Mouse (Mus musculus): Measurements from ENCODE around the gene Wdr92. TPM values are rescaled to one million over a fixed set of nuclear protein-coding genes. Genes with fewer than 3 reads are reported as not detected.

Gene Wdr92
- polyA plus RNA-seq, 1 experiment from 2014 or later: 22.1 TPM

GRCm38 (mm10) chr11:17176638-17177037 is 5.3 kb upstream of the Wdr92 start:
- Histone ChIP-seq H3K4me1 (no peaks in the 10 kb centered on the region), H3K4me2 (no peak overlapping the region), H3K36me3 (peaks cover 5% of the 10 kb centered on the region; the same call in 1 of the 2 replicates), H3K9ac (no peak overlapping the region), H3K4me3 (no peak overlapping the region), H3K27ac (no peak overlapping the region), H3K27me3 (no peaks in the 10 kb centered on the region), H3K9me3 (no peaks in the 10 kb centered on the region)
- 89% methylated on average over 1 of the region's 1 CpGs for WGBS
- ATAC-seq (ENCODE audit: insufficient number of reproducible peaks, low FRiP score, low TSS enrichment, low read depth): no peak

- no peaks in the 10 kb centered on the region for H3K9me3 ChIP-seq
- H3K4me2 ChIP-seq: no peak overlapping the region
- WGBS: 87% methylated on average over 3 of the region's 3 CpGs
- no peak for ATAC-seq (ENCODE audit: insufficient number of reproducible peaks, low FRiP score, low TSS enrichment, low read depth)
- H3K4me1 ChIP-seq: no peaks in the 10 kb centered on the region
- peaks cover 6% of the 10 kb centered on the region for H3K36me3 ChIP-seq
- no peak overlapping the region for H3K4me3 ChIP-seq
- H3K27ac ChIP-seq: no peak overlapping the region
- no peak overlapping the region for H3K9ac ChIP-seq
- H3K27me3 ChIP-seq: no peaks in the 10 kb centered on the region
Measured at GRCm38 (mm10) chr11:17180753-17181152, 1.2 kb upstream of the Wdr92 start.

GRCm38 (mm10) chr11:17183165-17183564 is 1.3 kb downstream of the Wdr92 start:
- no peaks in the 10 kb centered on the region for H3K9me3 ChIP-seq
- WGBS: 87% methylated on average over 2 of the region's 2 CpGs
- H3K27ac ChIP-seq: no peak overlapping the region

GRCm38 (mm10) chr11:17187649-17188048 is 5.7 kb downstream of the Wdr92 start:
- H3K9me3 ChIP-seq: no peaks in the 10 kb centered on the region
- no peaks in the 10 kb centered on the region for H3K27me3 ChIP-seq
- H3K9ac ChIP-seq: no peak overlapping the region
- no peaks in the 10 kb centered on the region for H3K4me1 ChIP-seq
- no peak overlapping the region for H3K27ac ChIP-seq
- peaks cover 5% of the 10 kb centered on the region for H3K36me3 ChIP-seq
- H3K4me2 ChIP-seq: no peak overlapping the region
- no peak for ATAC-seq (ENCODE audit: insufficient number of reproducible peaks, low FRiP score, low TSS enrichment, low read depth)
- no peak overlapping the region for H3K4me3 ChIP-seq
- 76% methylated on average over 3 of the region's 3 CpGs for whole genome bisulfite sequencing

More at GRCm38 (mm10) chr11:17183165-17183564, 1.3 kb downstream of the Wdr92 start:
- no peaks in the 10 kb centered on the region for H3K4me1 ChIP-seq
- H3K4me2 ChIP-seq: no peak overlapping the region
- H3K4me3 ChIP-seq: no peak overlapping the region
- H3K36me3 ChIP-seq: peaks cover 6% of the 10 kb centered on the region
- no peak for ATAC-seq (ENCODE audit: insufficient number of reproducible peaks, low FRiP score, low TSS enrichment, low read depth)
- H3K27me3 ChIP-seq: no peaks in the 10 kb centered on the region
- no peak overlapping the region for H3K9ac ChIP-seq

DNA sequence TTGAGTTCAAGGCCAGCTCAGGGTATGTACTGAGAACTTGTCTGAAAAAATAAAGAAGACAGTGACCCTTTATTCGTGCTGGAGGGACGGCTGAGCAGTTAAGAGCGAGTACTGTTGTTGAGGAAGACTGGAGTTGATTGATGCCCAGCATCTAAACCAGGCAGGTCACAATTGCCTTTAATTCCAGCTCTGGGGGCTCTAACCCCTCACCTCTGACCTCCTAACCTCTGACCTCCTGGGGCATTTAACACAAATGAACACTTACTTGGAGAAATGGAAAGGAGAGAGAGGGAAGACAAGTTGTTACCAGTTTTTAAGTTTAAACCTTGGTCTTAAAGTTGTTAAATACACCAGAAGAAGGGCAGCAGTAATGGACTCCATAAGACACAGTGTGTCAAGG is 6.9 kb downstream of the Wdr92 start:
- Histone ChIP-seq H3K9me3 (no peaks in the 10 kb centered on the region), H3K4me2 (no peak overlapping the region), H3K9ac (no peak overlapping the region), H3K36me3 (peaks cover 2% of the 10 kb centered on the region; the same call in 1 of the 2 replicates), H3K4me1 (no peaks in the 10 kb centered on the region), H3K27me3 (no peaks in the 10 kb centered on the region), H3K4me3 (no peak overlapping the region), H3K27ac (no peak overlapping the region)
- ATAC-seq (ENCODE audit: insufficient number of reproducible peaks, low FRiP score, low TSS enrichment, low read depth): no peak
- WGBS: 61% methylated on average over 3 of the region's 3 CpGs

GRCm38 (mm10) chr11:17192151-17192844 is 10.4 kb downstream of the Wdr92 start:
- Histone ChIP-seq H3K36me3 (peaks cover 34% of the 10 kb centered on the region), H3K4me2 (no peak overlapping the region), H3K4me1 (no peaks in the 10 kb centered on the region), H3K27ac (no peak overlapping the region), H3K9me3 (no peaks in the 10 kb centered on the region), H3K9ac (no peak overlapping the region), H3K27me3 (no peaks in the 10 kb centered on the region), H3K4me3 (no peak overlapping the region)
- 84% methylated on average over 9 of the region's 9 CpGs for WGBS
- ATAC-seq (ENCODE audit: insufficient number of reproducible peaks, low FRiP score, low TSS enrichment, low read depth): no peak

- ATAC-seq (ENCODE audit: insufficient number of reproducible peaks, low FRiP score, low TSS enrichment, low read depth): no peak
- no peaks in the 10 kb centered on the region for H3K27me3 ChIP-seq
- H3K36me3 ChIP-seq: peaks cover 67% of the 10 kb centered on the region
- no peak overlapping the region for H3K9ac ChIP-seq
- 88% methylated on average over 5 of the region's 5 CpGs for WGBS
- no peak overlapping the region for H3K27ac ChIP-seq
- H3K4me3 ChIP-seq: no peak overlapping the region
- H3K9me3 ChIP-seq: no peaks in the 10 kb centered on the region
- no peaks in the 10 kb centered on the region for H3K4me1 ChIP-seq
- H3K4me2 ChIP-seq: no peak overlapping the region
Measured at GRCm38 (mm10) chr11:17199170-17199569, 17.3 kb downstream of the Wdr92 start.

GRCm38 (mm10) chr11:17199840-17200501 is 18.1 kb downstream of the Wdr92 start:
- H3K4me1 ChIP-seq: no peaks in the 10 kb centered on the region
- H3K27me3 ChIP-seq: no peaks in the 10 kb centered on the region
- H3K4me2 ChIP-seq: no peak overlapping the region
- H3K9me3 ChIP-seq: no peaks in the 10 kb centered on the region
- WGBS: 94% methylated on average over 3 of the region's 3 CpGs
- no peak for ATAC-seq (ENCODE audit: insufficient number of reproducible peaks, low FRiP score, low TSS enrichment, low read depth)
- H3K4me3 ChIP-seq: no peak overlapping the region
- peaks cover 62% of the 10 kb centered on the region for H3K36me3 ChIP-seq
- no peak overlapping the region for H3K27ac ChIP-seq
- no peak overlapping the region for H3K9ac ChIP-seq

- no peaks in the 10 kb centered on the region for H3K27me3 ChIP-seq
- no peak overlapping the region for H3K4me3 ChIP-seq
- no peak overlapping the region for H3K27ac ChIP-seq
- no peak overlapping the region for H3K9ac ChIP-seq
- peaks cover 53% of the 10 kb centered on the region for H3K36me3 ChIP-seq
- H3K4me1 ChIP-seq: no peaks in the 10 kb centered on the region
- ATAC-seq (ENCODE audit: insufficient number of reproducible peaks, low FRiP score, low TSS enrichment, low read depth): no peak
- no peaks in the 10 kb centered on the region for H3K9me3 ChIP-seq
- no peak overlapping the region for H3K4me2 ChIP-seq
- WGBS: 85% methylated on average over 4 of the region's 4 CpGs
Measured at GRCm38 (mm10) chr11:17200936-17201335, 19.0 kb downstream of the Wdr92 start.

DNA sequence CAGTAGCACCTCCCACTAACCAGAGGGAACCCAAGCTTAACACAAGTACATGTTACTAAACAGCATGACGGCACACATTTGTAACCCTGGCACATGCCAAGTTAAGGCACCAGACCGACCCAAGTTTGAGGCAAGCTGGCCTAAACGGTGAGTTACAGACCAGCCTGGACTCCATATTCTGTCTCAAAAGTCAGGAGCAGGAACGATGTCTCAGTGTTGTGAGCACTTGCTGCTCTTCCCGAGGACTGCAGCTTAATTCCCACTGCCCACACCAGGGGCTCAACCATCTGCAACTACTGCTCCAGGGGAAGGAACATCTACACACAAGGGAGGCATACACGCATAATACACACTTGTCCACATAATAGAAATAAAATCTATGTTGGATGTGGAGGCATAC is 20.6 kb downstream of the Wdr92 start:
- H3K4me1 ChIP-seq: no peaks in the 10 kb centered on the region
- 87% methylated on average over 6 of the region's 6 CpGs for WGBS
- H3K4me2 ChIP-seq: no peak overlapping the region
- H3K27ac ChIP-seq: no peak overlapping the region
- no peak for ATAC-seq (ENCODE audit: insufficient number of reproducible peaks, low FRiP score, low TSS enrichment, low read depth)
- no peak overlapping the region for H3K9ac ChIP-seq
- no peaks in the 10 kb centered on the region for H3K9me3 ChIP-seq
- no peaks in the 10 kb centered on the region for H3K27me3 ChIP-seq
- H3K36me3 ChIP-seq: peaks cover 42% of the 10 kb centered on the region
- H3K4me3 ChIP-seq: no peak overlapping the region

DNA sequence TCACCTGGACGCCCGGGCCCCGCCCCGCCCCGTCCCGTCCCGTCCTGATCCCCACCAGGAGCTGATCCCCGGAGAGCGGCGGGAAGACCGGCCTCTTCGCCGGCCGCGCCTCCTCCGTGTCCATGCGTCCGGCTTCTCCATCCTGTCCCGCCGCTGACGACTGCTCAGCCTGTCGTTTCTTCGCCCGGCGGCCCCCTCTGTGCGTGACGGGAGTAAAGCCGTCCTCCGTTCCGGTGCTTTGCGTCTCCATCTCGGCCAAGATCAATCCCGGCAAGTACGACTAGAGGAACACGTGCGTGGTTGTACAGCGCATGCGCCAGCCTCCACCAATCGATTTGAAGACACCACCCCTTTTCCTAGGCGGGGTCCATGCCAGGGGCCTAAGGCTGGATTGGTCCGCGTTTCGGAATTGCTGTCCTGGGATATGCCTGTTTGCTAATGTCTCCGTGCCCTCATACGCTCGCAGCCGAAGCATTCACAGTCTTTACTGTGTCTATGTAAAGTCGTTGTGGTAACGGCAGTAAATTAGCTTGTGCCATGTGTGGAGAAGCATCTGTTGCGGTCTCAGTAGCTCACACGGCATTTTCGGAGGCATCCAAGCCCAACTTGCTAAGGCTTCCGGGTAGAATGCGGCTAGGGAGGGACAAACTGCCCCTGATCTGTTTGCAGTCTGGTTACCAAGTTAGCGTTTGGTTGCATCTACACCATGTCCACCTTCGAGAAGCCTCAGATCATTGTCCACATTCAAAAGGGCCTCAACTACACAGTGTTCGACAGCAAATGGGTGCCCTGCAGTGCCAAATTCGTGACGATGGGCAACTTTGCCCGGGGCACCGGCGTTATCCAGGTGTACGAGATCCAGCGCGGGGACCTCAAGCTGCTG is 29.6 kb downstream of the Wdr92 start, which contains the start of gene Pno1:
Gene Pno1, minus strand, starts transcription at position 311 of the 883 bp plus-strand sequence.
- Histone ChIP-seq H3K4me3 (peak within 1 kb of the TSS; percentile 65), H3K27me3 (no peaks in the 10 kb centered on the region), H3K4me2 (peak within 1 kb of the TSS; percentile 59), H3K9me3 (no peaks in the 10 kb centered on the region), H3K36me3 (peaks cover 22% of the 10 kb centered on the region), H3K9ac (peak within 1 kb of the TSS; percentile 71), H3K4me1 (peaks cover 14% of the 10 kb centered on the region), H3K27ac (peak within 1 kb of the TSS; percentile 90)
- peak; percentile 97 for ATAC-seq (ENCODE audit: insufficient number of reproducible peaks, low FRiP score, low TSS enrichment, low read depth)
- WGBS: under 1% methylated on average over 63 of the region's 65 CpGs

DNA sequence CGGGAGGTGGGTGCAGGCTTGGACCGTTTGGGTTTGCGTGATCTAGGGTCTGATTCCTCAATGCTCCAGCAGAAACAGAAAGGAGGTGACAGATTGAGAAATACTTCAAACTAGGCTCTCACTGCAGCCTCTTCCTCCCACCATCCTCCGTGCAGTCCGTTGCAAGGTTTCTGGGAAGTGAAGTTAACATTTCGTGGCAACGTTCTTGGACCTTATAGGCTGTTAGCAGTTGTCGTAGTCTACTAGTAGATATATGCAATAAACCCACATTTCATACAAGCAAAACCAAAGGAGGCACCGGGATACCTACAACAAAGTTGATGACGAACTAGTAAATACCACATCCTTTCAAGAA is 30.2 kb downstream of the Wdr92 start:
- Histone ChIP-seq H3K4me1 (peaks cover 14% of the 10 kb centered on the region), H3K27me3 (no peaks in the 10 kb centered on the region), H3K4me3 (peak overlapping the region; percentile 65), H3K36me3 (peaks cover 20% of the 10 kb centered on the region), H3K9ac (peak overlapping the region; percentile 71), H3K9me3 (no peaks in the 10 kb centered on the region), H3K4me2 (peak overlapping the region; percentile 59), H3K27ac (peak overlapping the region; percentile 90)
- WGBS: 1% methylated on average over 10 of the region's 10 CpGs
- peak; percentile 32; the same call in 1 of the 2 replicates for ATAC-seq (ENCODE audit: insufficient number of reproducible peaks, low FRiP score, low TSS enrichment, low read depth)

Data from limb, embryonic 15.5 days (tissue).